Mouse (Mus musculus) G1E (cell line): Measurements from ENCODE around the gene Camk1. TPM values are rescaled to one million over a fixed set of nuclear protein-coding genes. Genes with fewer than 3 reads are reported as not detected.

ENCODE experiments used
- ATAC-seq: 2 replicates; pipeline ENCODE4 v1.8.0; 2016; ENCODE audit warnings: mild to moderate bottlenecking; ENCODE audit not compliant: insufficient number of reproducible peaks, poor library complexity, low FRiP score, severe bottlenecking; ENCODE audit errors: extremely low read depth
- DNase-seq: peaks from one replicate; pipeline ENCODE4 v3.0.0; 2012; ENCODE audit warnings: low spot score
- H3K27me3 ChIP-seq: 2 replicates; pipeline ENCODE4 v1.6.1; 2012; ENCODE audit warnings: mild to moderate bottlenecking, low read length, inconsistent platforms; ENCODE audit not compliant: insufficient read depth
- H3K36me3 ChIP-seq: replicated peaks from 2 replicates; pipeline ENCODE3; 2012; ENCODE audit warnings: mild to moderate bottlenecking, inconsistent platforms
- H3K4me1 ChIP-seq: 2 replicates; pipeline ENCODE4 v1.6.1; 2012; ENCODE audit warnings: low read depth, low read length, inconsistent platforms, mixed read lengths; ENCODE audit not compliant: insufficient read depth
- H3K4me3 ChIP-seq: 2 replicates; pipeline ENCODE4 v1.5.1; 2012; ENCODE audit warnings: low read depth, mild to moderate bottlenecking, inconsistent platforms, low read length, moderate library complexity, mixed read lengths
- H3K9me3 ChIP-seq: replicated peaks from 2 replicates; pipeline ENCODE4 v1.6.1; 2012; ENCODE audit warnings: inconsistent platforms
- CTCF ChIP-seq: IDR thresholded peaks from 2 replicates; pipeline ENCODE4 v1.5.1; 2012; ENCODE audit warnings: low read depth, low read length, inconsistent platforms, mixed read lengths
- GATA1 ChIP-seq: IDR thresholded peaks from 2 replicates; pipeline ENCODE4 v1.6.1; 2012; ENCODE audit warnings: borderline replicate concordance, low read length, inconsistent platforms, mixed read lengths
- GATA2 ChIP-seq: IDR thresholded peaks from 2 replicates; pipeline ENCODE4 v1.6.1; 2012; ENCODE audit warnings: low read depth, low read length, inconsistent platforms, borderline replicate concordance
- POLR2AphosphoS5 ChIP-seq: IDR thresholded peaks from 2 replicates; pipeline ENCODE4 v1.6.1; 2012; ENCODE audit warnings: low read depth, low read length, inconsistent platforms; ENCODE audit not compliant: insufficient replicate concordance
- TAL1 ChIP-seq: conservative IDR thresholded peaks from 2 replicates; pipeline ENCODE4 v1.6.1; 2012; ENCODE audit warnings: low read depth, low read length, inconsistent platforms, mixed read lengths
- polyA plus RNA-seq: library from polyadenylated mRNA; stranded (reverse); fragments of >175 nt; gene quantifications from 2 replicates; pipeline ENCODE4 v1.2.3, GENCODE M21; 2012
- total RNA-seq, 2 experiments: library from RNA; stranded (forward) in 1 of 2; stranded (reverse) in 1 of 2; fragments of 200-1000 nt in 1 of 2; fragments of >200 nt in 1 of 2; fragmentation: Nextera tagmentation in 1 of 2; gene quantifications; 2 replicates each; pipeline ENCODE4 v1.2.3; 2014 to 2017

Gene Camk1
- total and polyA plus RNA-seq, 3 experiments: 0.07 to 0.98 (median 0.82) TPM

GRCm38 (mm10) chr6:113302258-113302657 is 41.5 kb downstream of the Camk1 start:
- TF ChIP-seq CTCF (peak; percentile 17; the same call in 1 of the 2 replicates), POLR2AphosphoS5 (no peak)
- Histone ChIP-seq H3K36me3 (no peaks in the 10 kb centered on the region), H3K4me1 (peaks cover 34% of the 10 kb centered on the region), H3K27me3 (peaks cover 7% of the 10 kb centered on the region; the same call in 1 of the 2 replicates), H3K9me3 (no peaks in the 10 kb centered on the region), H3K4me3 (no peak overlapping the region)
- DNase-seq (peak; percentile 72), ATAC-seq (no peak)

- Histone ChIP-seq H3K9me3 (no peaks in the 10 kb centered on the region), H3K4me3 (no peak overlapping the region), H3K27me3 (peaks cover 7% of the 10 kb centered on the region; the same call in 1 of the 2 replicates), H3K36me3 (no peaks in the 10 kb centered on the region), H3K4me1 (peaks cover 37% of the 10 kb centered on the region)
- TF ChIP-seq POLR2AphosphoS5 (no peak), TAL1 (no peak), CTCF (no peak), GATA2 (no peak), GATA1 (no peak)
- no peak for DNase-seq
- no peak for ATAC-seq
Measured at GRCm38 (mm10) chr6:113301350-113301749, 42.4 kb downstream of the Camk1 start.

GRCm38 (mm10) chr6:113296639-113297038 is 47.1 kb downstream of the Camk1 start:
- H3K27me3 ChIP-seq: peaks cover 12% of the 10 kb centered on the region
- ATAC-seq (no peak), DNase-seq (no peak)
- no peak overlapping the region for H3K4me3 ChIP-seq
- TF ChIP-seq CTCF (no peak), POLR2AphosphoS5 (no peak), GATA1 (no peak), GATA2 (no peak), TAL1 (no peak)
- no peaks in the 10 kb centered on the region for H3K36me3 ChIP-seq
- peaks cover 18% of the 10 kb centered on the region for H3K4me1 ChIP-seq
- no peaks in the 10 kb centered on the region for H3K9me3 ChIP-seq

GRCm38 (mm10) chr6:113296046-113296445 is 47.7 kb downstream of the Camk1 start:
- TF ChIP-seq GATA1: no peak
- TF ChIP-seq CTCF: no peak
- no peak for TF ChIP-seq TAL1
- no peak for TF ChIP-seq POLR2AphosphoS5
- no peak for TF ChIP-seq GATA2
- Histone ChIP-seq H3K27me3 (peaks cover 12% of the 10 kb centered on the region), H3K9me3 (no peaks in the 10 kb centered on the region), H3K36me3 (no peaks in the 10 kb centered on the region), H3K4me1 (peaks cover 14% of the 10 kb centered on the region), H3K4me3 (no peak overlapping the region)
- DNase-seq (no peak), ATAC-seq (no peak)

- Histone ChIP-seq H3K27me3 (peaks cover 12% of the 10 kb centered on the region), H3K36me3 (no peaks in the 10 kb centered on the region), H3K4me1 (peaks cover 11% of the 10 kb centered on the region; the same call in 1 of the 2 replicates), H3K4me3 (no peak overlapping the region), H3K9me3 (no peaks in the 10 kb centered on the region)
- DNase-seq (no peak), ATAC-seq (no peak)
- TF ChIP-seq TAL1 (no peak), CTCF (no peak), POLR2AphosphoS5 (no peak), GATA2 (no peak), GATA1 (no peak)
Measured at GRCm38 (mm10) chr6:113292938-113293337, 50.8 kb downstream of the Camk1 start.

GRCm38 (mm10) chr6:113290346-113290745 is 53.4 kb downstream of the Camk1 start:
- Histone ChIP-seq H3K4me3 (no peak overlapping the region), H3K4me1 (peaks cover 6% of the 10 kb centered on the region; the same call in 1 of the 2 replicates), H3K9me3 (no peaks in the 10 kb centered on the region), H3K36me3 (no peaks in the 10 kb centered on the region), H3K27me3 (peaks cover 24% of the 10 kb centered on the region)
- TF ChIP-seq POLR2AphosphoS5 (no peak), CTCF (no peak), TAL1 (no peak)
- DNase-seq (no peak), ATAC-seq (no peak)
